Mouse (Mus musculus) megakaryocyte progenitor cell, adult 5-6 weeks (primary cell): ENCODE data around the gene Sri. TPM values are rescaled to one million over a fixed set of nuclear protein-coding genes. Genes with fewer than 3 reads are reported as not detected.
"Not testable (repeated sequence)": the region's sequence is repeated elsewhere in the genome, so short reads cannot be mapped to it uniquely, and the experiment has no call there.

Experiments used
- ATAC-seq: replicated peaks from 2 replicates; pipeline ENCODE4 v1.8.0; 2016; ENCODE audit warnings: mild to moderate bottlenecking, moderate TSS enrichment, inconsistent platforms; ENCODE audit not compliant: poor library complexity
- total RNA-seq, 2 experiments: library from RNA; stranded (forward) in 1 of 2; stranded (reverse) in 1 of 2; fragments of 157-497, 149-512 nt in 1 of 2; fragments of 200-1000 nt in 1 of 2; gene quantifications; 2 replicates each; pipeline versions ENCODE4 v1.2.3 to v1.2.4; 2015 to 2017

Sri gene
- 197 and 204 TPM in 2 replicates for total RNA-seq (2015)
- 101 and 115 TPM in 2 replicates for total RNA-seq (2017)

DNA sequence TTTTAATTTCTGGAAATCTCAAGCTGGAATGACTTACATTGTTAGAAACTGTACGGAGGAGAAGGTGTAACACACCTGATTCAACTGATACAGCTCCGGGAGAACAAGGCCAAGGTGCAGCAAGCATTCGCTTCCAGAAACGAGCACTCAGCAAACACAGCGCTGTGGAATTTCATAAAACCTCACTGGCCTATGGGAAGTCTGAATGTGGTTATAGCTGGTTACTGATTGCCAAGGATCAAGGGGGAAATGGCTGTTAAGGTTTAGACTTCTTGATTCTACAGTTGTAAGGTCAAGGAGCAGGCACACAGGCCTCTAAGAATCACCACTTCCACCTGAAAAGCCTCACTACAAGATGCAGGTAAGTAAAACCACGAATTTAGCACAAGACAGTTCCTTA lies at the start of gene Sri:
Gene Sri, plus strand, starts transcription at position 224 of the 400 bp plus-strand sequence.
- ATAC-seq = no peak

DNA sequence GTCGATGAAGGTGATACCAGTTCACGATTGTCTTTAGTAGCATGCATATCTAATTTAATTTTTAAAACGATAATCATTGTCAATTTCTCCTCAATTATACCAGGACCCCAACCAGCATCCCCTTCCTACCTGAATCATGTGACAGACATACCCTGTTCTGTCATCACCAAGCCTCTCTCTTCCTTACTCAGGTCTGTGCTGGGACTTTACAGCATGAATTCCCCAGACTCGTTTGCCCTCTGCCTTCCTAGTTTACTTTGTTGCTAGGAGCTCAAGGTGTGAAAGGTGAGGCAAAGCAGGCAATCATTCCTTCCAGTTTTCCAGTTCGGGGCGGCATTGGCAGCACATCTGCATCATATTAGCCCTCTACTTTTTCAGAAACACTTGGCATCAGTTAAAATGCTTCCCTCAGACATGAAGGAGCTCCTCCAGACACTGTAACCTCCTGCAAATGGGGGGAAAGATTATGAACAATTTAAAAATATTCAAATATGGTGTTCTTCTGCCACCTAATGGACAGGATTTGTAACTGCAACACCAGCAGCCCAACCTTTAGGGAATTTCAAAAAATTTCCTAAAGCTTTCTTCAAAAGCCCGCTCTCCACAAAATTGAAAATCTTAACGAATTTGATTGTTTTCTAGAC lies 49.4 kb upstream of the Sri start:
- peak; percentile 82 for ATAC-seq

DNA sequence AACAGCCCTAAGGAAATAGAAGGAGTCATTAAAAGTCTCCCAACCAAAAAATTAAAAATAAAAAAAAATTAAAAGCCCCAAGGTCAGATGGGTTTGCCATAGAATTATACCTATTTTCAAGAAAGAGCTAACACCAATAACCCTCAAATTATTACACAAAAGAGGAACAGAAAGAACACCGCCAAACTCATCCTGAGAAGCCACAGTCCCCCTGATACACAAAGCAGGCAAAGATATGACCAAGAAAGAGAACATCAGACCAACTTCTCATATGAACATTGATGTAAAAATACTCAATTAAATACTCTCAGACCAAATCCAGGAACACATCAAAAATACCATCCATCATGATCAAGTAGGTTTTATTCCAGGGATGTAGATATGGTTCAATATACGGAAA lies 48.8 kb upstream of the Sri start:
- ATAC-seq = no peak

DNA sequence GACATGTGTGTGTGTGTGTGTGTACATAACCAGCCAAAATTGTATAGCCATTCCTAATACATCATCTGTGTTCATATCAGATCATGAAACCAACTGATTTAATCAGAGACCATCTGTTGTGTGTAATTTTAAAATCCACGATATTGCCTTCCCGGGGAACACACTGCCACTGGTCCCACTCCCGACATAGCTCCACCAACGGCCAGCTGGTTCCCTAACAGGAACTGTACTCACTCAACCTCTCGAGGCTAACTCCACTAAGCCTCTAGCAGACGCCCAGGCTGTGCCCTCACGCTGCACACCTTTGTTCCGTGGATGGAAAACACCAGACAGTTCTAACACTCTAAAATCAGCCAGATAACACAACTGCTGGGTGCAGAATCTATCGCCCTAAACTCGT lies 45.4 kb upstream of the Sri start:
- ATAC-seq = no peak

DNA sequence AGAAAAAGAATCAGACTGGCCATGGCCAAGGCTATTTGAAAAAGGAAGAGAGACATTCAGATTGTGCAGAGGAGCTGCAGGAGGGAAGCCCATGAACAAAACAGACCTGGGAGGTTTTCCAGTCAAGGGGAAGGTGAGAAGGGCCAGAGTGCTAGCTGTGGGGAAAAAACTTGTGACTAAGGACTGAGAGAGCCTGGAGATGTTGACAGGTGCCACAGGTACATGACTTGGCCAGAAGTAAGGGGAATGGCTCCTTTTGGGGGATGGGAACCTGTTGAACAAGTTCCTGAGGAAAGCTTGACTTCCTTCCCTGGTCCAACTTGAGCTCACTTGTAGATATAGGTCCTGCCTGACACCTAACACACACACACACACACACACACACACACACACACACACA lies 43.1 kb upstream of the Sri start:
- ATAC-seq = no peak

DNA sequence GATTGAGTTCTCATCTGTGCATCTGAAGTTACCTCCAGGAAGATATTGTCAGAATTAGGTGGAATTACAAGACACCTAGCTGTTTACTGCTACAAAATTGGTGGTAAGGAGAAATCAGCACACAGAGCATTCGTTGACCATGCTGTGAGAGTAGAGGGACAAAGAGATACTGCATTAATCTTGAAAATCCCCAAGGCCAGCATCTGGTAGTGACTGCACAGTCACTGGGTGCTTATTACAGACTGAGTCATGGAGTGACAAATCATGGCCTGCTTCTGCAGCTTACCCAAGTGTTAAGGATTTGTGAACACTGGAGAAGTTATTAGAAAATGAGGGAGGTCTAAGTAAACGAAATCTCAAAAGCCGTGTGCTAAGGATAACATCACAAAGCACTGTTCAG lies 32.6 kb upstream of the Sri start:
- no peak for ATAC-seq

DNA sequence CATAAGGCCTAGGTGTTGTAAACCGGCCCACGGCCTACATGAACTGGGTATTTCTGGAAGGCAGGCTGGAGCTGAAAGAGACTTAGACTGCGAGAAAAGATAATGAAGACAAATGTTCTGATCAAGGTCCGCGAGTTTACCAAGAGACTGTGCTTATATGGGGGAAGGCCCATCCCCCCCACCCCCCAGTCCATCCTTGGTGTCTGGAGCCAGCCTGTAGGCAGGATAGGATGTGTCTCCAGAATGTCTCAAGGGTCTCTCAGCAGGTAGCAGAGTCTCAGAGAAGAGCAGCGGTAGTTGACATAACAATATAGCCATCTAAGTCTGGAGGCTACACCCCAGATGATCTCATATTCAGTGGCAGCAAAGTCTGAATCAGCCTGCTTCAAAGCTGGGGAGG lies 11.3 kb upstream of the Sri start:
- not testable (repeated sequence) for ATAC-seq

DNA sequence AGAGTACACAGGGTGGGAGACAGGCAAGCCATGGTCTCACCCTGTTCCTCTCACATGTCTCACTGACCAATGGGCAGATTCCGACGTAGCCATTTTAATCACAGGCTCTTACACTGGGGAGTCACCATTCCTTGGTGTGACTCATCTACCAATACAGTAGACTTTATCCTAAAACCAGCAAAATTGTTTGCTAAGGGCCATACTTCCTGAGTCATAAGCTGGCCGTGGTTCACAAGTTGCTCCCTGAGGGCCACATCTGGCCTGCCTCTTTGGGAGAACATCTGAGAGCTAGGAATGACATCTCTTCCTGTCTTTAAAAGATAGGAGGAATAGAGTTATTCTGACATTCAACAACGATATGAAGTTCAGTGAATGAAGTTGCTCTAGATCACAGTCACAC lies 7.9 kb downstream of the Sri start:
- ATAC-seq = no peak

DNA sequence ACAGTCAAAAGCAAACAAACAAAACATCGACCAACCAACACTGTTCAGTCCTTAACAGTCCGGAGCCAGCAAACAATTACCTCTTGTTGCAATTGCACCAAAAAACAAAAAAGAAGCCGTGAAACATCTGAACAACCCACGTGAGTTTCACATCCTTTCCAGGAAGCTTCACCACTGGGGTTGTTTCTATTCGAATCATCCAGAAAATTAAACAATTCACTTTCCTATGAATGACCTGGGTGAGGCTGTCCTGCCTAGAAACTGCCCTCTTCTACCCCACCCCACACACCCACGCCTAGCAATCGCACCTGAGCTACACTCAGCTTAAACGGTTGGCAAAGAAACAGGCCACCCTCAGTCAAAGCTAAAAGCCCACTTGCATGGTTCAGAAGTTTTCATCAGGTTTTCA lies 9.8 kb downstream of the Sri start:
- ATAC-seq = peak; percentile 21

DNA sequence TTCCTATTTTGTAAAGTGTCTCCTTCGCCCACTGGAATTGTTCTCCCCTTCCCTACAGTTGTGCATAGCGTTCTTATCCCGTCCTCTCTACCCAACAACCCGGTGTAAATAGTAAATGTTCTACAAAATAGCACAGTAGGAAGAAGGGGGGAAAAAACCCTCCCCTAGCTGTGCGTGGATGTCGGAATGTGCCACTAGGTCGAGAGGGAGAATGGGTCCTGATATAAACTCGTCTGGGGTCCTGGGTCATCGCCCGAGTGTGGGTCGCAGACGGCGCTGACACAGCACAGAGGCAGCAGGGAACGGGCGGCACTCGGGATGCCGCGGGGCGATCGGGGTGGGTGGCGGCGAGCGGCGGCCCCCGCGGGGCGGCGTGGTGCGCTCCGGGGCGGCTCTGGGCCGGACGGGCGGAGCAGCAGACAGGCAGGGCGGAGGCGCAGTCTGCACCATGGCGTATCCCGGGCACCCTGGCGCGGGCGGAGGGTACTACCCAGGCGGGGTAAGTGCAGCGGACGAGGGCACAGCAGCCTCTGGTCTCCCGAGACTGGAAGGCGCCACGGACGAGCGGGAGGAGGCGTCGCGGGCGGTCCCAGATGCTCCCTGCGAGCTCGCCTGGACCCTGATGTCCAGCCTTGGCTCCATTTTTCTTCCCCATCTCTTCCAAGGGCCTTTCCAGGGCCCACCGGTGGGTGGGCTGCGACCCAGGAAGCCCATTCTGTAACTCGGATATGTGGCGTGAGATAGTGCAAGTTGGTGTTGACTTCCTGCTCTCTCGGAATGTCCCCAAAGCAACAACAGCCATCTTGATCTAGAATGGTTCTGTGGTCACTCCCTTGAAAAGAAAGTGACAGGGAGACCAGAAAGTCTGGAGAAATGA lies 10.5 kb downstream of the Sri start:
- ATAC-seq = peak; percentile 91

DNA sequence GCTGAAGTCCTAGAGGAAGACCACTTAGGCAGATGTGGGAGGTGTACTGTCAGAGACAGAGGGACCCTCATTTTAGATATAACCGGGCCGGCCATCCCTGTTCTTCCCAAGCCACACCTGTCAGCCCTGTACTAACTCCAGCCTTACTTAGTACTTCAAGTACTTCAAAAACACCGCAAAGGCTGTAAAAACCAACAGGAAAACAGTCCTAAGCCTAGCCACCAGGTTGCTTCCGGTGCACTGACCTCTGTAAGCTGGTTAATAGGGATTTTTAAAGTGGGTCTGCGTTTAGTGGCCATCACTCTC lies 11.1 kb downstream of the Sri start:
- 0 out of 2 replicates have a peak, but pooled peaks have one; percentile 0 for ATAC-seq

DNA sequence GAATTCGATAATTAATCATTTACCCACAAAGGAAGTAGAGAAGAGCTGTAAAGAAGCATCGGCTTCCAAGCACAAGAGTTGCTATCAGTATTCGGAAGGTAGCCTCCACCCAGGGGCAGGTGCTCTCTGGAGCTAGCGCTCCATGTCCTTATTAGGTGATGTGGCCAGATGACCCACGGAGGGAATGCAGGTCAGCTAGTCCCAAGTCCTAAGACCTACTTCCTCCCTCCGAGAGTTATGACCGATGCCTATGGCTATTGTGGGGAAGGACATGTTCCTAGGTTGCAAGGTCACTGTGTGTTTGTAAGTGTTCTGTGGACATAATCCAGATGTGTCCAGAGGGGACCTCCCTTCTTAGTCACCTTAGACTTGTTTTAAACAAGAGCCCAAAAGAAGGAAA lies 12.2 kb downstream of the Sri start:
- ATAC-seq = no peak

DNA sequence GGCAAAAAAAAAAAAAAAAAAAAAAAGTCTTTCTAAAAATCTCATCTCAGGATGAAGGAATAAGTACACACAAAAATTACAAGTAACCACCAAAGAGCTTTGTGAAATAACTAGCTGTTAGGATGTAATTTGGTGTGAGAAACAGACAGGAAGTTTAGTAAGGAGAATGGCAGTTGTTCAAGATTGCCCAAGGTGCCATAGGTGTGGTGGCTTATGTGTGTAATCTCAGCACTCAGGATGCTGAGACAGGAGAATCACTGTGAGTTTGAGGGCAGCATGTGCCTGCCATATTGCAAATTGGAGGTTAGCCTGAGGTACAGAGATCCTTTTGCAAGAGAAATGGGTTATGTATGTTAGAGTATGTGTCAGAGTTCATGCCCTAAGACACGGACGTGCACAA lies 16.6 kb downstream of the Sri start:
- peak; percentile 53 for ATAC-seq

DNA sequence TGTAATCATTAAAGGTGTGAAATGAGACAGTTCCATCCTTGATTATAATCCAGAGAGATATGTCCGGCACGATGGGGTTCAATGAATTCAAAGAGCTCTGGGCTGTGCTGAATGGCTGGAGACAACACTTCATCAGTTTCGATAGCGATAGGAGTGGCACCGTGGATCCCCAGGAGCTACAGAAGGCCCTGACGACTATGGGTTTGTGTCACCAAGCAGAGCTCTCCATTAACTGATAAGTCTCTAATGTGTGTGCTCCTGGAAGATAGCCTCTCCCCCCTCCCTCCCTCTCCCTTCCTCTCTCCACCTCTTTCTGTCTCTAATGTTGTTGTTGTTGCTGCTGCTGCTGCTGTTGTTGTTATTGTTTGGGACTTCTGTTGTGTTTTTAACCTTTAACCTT lies 17.3 kb downstream of the Sri start:
- peak; percentile 92 for ATAC-seq

DNA sequence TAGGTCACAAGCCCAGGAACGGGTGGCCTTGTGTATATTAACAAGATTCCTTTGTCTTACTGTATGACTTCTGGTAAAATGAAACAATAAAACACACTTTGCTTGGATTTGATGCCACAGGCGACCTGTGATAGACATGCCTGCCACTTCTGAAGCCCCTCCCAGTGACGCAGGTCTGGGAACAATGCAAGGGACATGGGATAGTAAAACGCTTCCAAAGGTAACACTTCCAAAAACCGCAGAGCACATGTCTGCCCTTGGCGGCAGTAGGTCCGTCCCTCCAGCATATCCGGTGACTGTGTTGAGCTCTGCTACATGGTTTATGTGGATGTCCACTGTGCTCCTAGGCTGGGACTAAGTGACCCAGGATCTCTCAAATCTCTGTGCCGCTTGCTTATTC lies 27.5 kb downstream of the Sri start:
- no peak for ATAC-seq

DNA sequence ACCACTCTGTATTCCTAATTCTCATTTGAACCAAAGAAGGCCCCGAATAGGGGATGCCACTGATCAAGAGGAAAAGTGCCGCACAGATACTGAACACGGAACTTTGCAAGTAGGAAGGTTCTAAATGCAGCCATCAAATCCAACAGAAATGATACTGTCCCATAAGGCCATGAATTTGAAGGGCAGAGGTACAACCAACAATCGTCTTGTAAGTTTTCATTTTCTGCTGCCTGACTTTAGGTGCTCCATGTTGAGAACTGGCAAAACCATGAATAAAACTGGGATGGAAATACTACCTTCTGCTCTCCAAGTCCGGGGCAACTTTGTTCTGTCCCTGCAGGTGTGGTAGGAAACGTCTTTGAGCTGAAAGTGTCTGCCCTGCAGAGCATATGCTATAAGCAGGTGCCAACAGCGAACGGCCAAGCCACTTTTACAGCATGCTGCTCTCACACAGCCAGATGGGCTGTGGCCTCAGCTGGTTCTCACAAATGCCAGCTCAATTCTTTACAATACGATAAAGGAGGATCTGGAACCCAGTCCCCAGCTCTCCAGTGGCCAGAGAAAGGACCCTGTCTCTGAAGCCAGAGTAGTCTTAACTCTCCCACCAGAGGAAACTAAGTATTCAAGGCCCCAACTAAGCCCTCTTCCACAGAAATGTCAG lies 28.2 kb downstream of the Sri start:
- ATAC-seq = no peak

DNA sequence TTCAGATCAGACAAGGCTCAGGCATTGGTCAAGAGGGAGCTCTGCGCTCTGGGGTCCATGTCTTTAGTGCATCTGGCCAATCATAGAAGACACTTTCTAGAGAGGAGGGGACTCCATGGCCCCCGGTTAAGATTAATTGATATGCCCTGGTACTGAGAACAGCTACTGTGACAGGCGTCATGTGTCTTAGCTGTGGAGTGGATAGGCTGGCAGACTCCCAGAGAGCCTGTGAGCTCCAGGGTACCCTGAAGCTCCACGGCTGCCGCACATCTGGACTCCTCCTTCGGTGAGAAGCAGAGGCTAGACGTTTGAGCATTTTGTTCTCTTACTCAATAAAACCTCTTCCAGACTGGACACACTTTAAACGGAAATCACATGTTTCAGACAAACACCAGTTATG lies 31.6 kb downstream of the Sri start:
- no peak for ATAC-seq

DNA sequence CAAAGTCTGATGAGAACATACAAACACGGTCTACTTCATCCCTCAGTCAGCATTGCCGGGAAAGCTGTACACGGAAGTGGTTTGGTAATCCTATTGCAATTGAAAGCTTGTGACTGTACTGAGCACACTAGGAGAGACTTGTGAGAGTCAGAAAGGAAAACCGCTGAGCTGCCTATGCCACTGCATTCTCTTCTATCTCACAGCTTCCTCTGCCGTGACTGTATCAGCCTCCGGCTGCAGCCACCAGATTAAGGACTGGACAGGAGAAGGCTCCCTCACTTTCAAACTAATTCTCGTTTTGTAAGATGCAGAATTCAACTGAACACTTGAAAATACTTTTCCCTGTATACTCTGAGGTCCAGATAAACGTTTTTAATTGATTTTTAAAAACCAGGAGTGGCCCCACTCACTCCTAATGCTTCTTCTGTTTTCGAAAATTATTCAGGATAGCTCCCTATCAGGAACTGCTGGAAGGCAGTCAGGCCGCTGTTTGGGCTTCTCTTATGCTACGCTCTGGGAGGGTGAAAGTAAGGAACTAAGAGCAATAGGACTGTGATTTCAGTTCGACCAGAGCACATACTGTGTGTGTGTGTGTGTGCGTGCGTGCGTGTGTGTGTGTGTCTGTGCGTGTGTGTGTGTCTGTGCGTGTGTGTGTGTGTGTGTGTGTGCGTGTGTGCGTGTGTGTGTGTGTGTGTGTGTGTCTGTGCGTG lies 37.1 kb downstream of the Sri start:
- peak; percentile 85 for ATAC-seq

DNA sequence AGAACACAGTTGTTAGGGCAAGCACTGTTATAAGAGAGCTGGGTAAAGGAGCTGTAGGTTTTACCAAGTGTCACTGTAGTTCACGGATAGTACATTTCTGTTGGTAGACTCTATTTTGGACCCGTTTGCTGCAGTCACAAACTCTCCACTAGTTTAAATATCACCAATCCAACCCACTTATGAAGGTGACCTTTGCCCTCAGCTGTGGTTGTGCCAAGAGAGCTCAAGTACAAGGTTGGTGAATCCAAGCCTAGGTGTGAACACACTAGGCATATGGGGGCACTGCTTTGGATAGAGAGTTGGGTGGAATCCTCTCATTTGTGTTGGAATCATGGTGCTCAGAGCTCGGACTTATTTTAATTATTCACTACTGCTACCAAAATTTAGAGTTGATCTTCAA lies 39.8 kb downstream of the Sri start:
- no peak for ATAC-seq

DNA sequence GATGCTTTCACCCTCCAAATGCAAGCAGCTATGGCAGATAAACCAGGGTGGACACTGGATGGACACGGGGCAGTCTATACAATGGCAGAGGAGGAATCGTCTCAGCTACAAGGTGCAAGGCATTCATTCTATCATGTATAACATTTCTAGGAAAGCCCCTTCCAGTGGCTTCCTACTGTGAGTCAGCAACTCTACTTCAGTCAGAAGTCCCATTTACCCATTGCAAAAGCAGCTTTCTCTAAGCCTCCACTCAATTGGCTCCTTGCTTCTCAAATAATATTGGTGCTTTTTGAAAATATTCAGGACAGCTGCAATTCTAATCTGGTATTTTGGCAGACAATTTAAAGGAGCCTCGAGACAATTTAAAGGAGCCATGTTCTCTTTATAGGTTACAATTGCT lies 42.3 kb downstream of the Sri start:
- ATAC-seq = no peak

DNA sequence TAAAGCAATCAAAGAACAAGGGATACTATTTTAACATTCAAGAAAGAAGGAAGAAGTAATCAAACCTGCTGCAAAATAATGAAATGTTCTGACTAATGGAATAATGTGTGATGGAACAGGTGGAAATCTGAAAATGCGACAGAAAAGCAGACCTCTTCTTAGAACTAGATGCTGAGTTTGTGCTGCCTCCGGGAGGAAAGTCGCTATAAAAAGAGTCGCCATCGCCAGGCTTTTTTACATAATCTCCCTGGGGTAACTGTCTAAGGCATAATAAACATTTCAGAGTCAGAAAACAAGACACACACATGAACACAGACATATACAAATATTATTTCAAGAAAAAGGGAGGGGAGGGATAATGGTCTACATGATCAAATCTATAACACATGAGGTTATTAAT lies 49.0 kb downstream of the Sri start:
- no peak for ATAC-seq

DNA sequence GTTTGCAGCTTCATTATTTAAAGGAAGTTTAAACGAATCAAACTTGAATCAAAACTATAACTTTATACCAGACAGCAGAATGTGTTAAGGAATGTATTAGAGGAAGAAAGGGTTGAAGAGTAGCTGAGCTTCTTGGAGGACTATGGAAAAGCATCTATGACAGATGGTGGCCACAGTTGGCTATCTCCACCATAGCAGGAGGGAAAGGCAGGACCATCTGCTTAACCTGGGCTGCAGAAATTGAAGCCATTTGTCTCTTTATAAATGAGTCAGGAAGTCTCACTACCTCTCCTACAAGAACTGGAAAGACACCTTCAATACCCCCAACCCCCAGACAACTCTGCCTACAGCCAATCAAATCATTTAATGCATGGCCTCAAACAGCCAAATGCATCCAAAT lies 49.8 kb downstream of the Sri start:
- ATAC-seq = no peak
